Mouse (Mus musculus): Measurements from ENCODE around the gene Arih2. TPM values are rescaled to one million over a fixed set of nuclear protein-coding genes. Genes with fewer than 3 reads are reported as not detected.
"Not testable (repeated sequence)": the region's sequence is repeated elsewhere in the genome, so short reads cannot be mapped to it uniquely, and the experiment has no call there.

Arih2 gene
- polyA plus RNA-seq, 1 experiment, result 51.1 TPM

GRCm38 (mm10) chr9:108617301-108617700, 31.9 kb downstream of the Arih2 start:
- H3K27me3 ChIP-seq (ENCODE audit: control insufficient read depth, insufficient read depth, insufficient read length), result no peaks in the 10 kb centered on the region
- peaks cover 55% of the 10 kb centered on the region for H3K36me3 ChIP-seq (ENCODE audit: control insufficient read depth, insufficient read depth)
- no peak overlapping the region for H3K4me3 ChIP-seq
- no peak for TF ChIP-seq MAX (IDR thresholded peaks at IDR 0.05; ENCODE audit: low read depth)
- TF ChIP-seq POLR2A (IDR thresholded peaks at IDR 0.05; ENCODE audit: insufficient read length, low read depth), result no peak
- no peak for TF ChIP-seq MYOD1 (IDR thresholded peaks at IDR 0.05; ENCODE audit: control insufficient read depth in 1 of 3, insufficient read length in 2 of 3, low read depth in 2 of 3)
- TF ChIP-seq TCF3 (IDR thresholded peaks at IDR 0.05; ENCODE audit: insufficient read length, low read depth), result no peak
- no peak for TF ChIP-seq CEBPB (IDR thresholded peaks at IDR 0.05; ENCODE audit: insufficient read depth, poor library complexity, severe bottlenecking)
- no peak for TF ChIP-seq TCF12 (IDR thresholded peaks at IDR 0.05; ENCODE audit: insufficient read depth, poor library complexity, severe bottlenecking)
- no peak for TF ChIP-seq SRF (IDR thresholded peaks at IDR 0.05; ENCODE audit: control insufficient read depth, insufficient read length, low read depth)
- TF ChIP-seq REST (IDR thresholded peaks at IDR 0.05; ENCODE audit: insufficient read depth, insufficient read length), result no peak
- TF ChIP-seq E2F4 (IDR thresholded peaks at IDR 0.05; ENCODE audit: insufficient read depth), result no peak
- TF ChIP-seq USF1 (IDR thresholded peaks at IDR 0.05; ENCODE audit: low read depth), result no peak
- no peak for TF ChIP-seq MYOG (IDR thresholded peaks at IDR 0.05; ENCODE audit: control insufficient read depth in 1 of 3, insufficient read depth in 1 of 3, insufficient read length in 2 of 3, low read depth in 2 of 3)
- TF ChIP-seq POLR2AphosphoS2 (IDR thresholded peaks at IDR 0.05; ENCODE audit: insufficient read length, low read depth), result no peak
- peaks cover 8% of the 10 kb centered on the region for H3K79me2 ChIP-seq (ENCODE audit: control insufficient read depth, insufficient read depth)
- no peak overlapping the region for H3ac ChIP-seq (ENCODE audit: control insufficient read depth, insufficient read length)
- H3K4me2 ChIP-seq (ENCODE audit: low read depth), result no peak overlapping the region

- H3K27me3 ChIP-seq (ENCODE audit: control insufficient read depth, insufficient read depth, insufficient read length), result no peaks in the 10 kb centered on the region
- H3K36me3 ChIP-seq (ENCODE audit: control insufficient read depth, insufficient read depth), result peaks cover 83% of the 10 kb centered on the region
- no peaks in the 10 kb centered on the region for H3K79me2 ChIP-seq (ENCODE audit: control insufficient read depth, insufficient read depth)
- no peak overlapping the region for H3ac ChIP-seq (ENCODE audit: control insufficient read depth, insufficient read length)
- no peak overlapping the region for H3K4me2 ChIP-seq (ENCODE audit: low read depth)
- no peak overlapping the region for H3K4me3 ChIP-seq
- TF ChIP-seq POLR2A (IDR thresholded peaks at IDR 0.05; ENCODE audit: insufficient read length, low read depth) (no peak), MYOD1 (IDR thresholded peaks at IDR 0.05; ENCODE audit: control insufficient read depth in 1 of 3, insufficient read length in 2 of 3, low read depth in 2 of 3) (no peak), MYOG (IDR thresholded peaks at IDR 0.05; ENCODE audit: control insufficient read depth in 1 of 3, insufficient read depth in 1 of 3, insufficient read length in 2 of 3, low read depth in 2 of 3) (no peak), POLR2AphosphoS2 (IDR thresholded peaks at IDR 0.05; ENCODE audit: insufficient read length, low read depth) (no peak)
These were observed 37.7 kb downstream of the Arih2 start for GRCm38 (mm10) chr9:108611488-108611887.

- Histone ChIP-seq H3K36me3 (ENCODE audit: control insufficient read depth, insufficient read depth) (peaks cover 84% of the 10 kb centered on the region), H3K4me2 (ENCODE audit: low read depth) (no peak overlapping the region), H3ac (ENCODE audit: control insufficient read depth, insufficient read length) (no peak overlapping the region), H3K4me3 (no peak overlapping the region), H3K27me3 (ENCODE audit: control insufficient read depth, insufficient read depth, insufficient read length) (no peaks in the 10 kb centered on the region), H3K79me2 (ENCODE audit: control insufficient read depth, insufficient read depth) (no peaks in the 10 kb centered on the region)
- TF ChIP-seq CEBPB (IDR thresholded peaks at IDR 0.05; ENCODE audit: insufficient read depth, poor library complexity, severe bottlenecking) (no peak), MYOD1 (IDR thresholded peaks at IDR 0.05; ENCODE audit: control insufficient read depth in 1 of 3, insufficient read length in 2 of 3, low read depth in 2 of 3) (no peak), REST (IDR thresholded peaks at IDR 0.05; ENCODE audit: insufficient read depth, insufficient read length) (no peak), E2F4 (IDR thresholded peaks at IDR 0.05; ENCODE audit: insufficient read depth) (no peak), MAX (IDR thresholded peaks at IDR 0.05; ENCODE audit: low read depth) (no peak), TCF3 (IDR thresholded peaks at IDR 0.05; ENCODE audit: insufficient read length, low read depth) (no peak), MYOG (IDR thresholded peaks at IDR 0.05; ENCODE audit: control insufficient read depth in 1 of 3, insufficient read depth in 1 of 3, insufficient read length in 2 of 3, low read depth in 2 of 3) (no peak), POLR2A (IDR thresholded peaks at IDR 0.05; ENCODE audit: insufficient read length, low read depth) (no peak), SRF (IDR thresholded peaks at IDR 0.05; ENCODE audit: control insufficient read depth, insufficient read length, low read depth) (no peak), USF1 (IDR thresholded peaks at IDR 0.05; ENCODE audit: low read depth) (no peak), POLR2AphosphoS2 (IDR thresholded peaks at IDR 0.05; ENCODE audit: insufficient read length, low read depth) (no peak), TCF12 (IDR thresholded peaks at IDR 0.05; ENCODE audit: insufficient read depth, poor library complexity, severe bottlenecking) (no peak)
These were observed 40.3 kb downstream of the Arih2 start for GRCm38 (mm10) chr9:108608889-108609288.

GRCm38 (mm10) chr9:108607929-108608328, 41.3 kb downstream of the Arih2 start:
- not testable (repeated sequence) for H3K27me3 ChIP-seq (ENCODE audit: control insufficient read depth, insufficient read depth, insufficient read length); H3K4me3 ChIP-seq; H3K4me2 ChIP-seq (ENCODE audit: low read depth); H3K79me2 ChIP-seq (ENCODE audit: control insufficient read depth, insufficient read depth); H3ac ChIP-seq (ENCODE audit: control insufficient read depth, insufficient read length)
- H3K36me3 ChIP-seq (ENCODE audit: control insufficient read depth, insufficient read depth), result peaks cover 83% of the 10 kb centered on the region

GRCm38 (mm10) chr9:108601986-108602385, 47.2 kb downstream of the Arih2 start:
- Histone ChIP-seq H3K27me3 (ENCODE audit: control insufficient read depth, insufficient read depth, insufficient read length) (no peaks in the 10 kb centered on the region), H3K4me2 (ENCODE audit: low read depth) (no peak overlapping the region), H3ac (ENCODE audit: control insufficient read depth, insufficient read length) (no peak overlapping the region), H3K4me3 (no peak overlapping the region), H3K79me2 (ENCODE audit: control insufficient read depth, insufficient read depth) (no peaks in the 10 kb centered on the region), H3K36me3 (ENCODE audit: control insufficient read depth, insufficient read depth) (peaks cover 40% of the 10 kb centered on the region)
- no peak for TF ChIP-seq USF1 (IDR thresholded peaks at IDR 0.05; ENCODE audit: low read depth)
- TF ChIP-seq E2F4 (IDR thresholded peaks at IDR 0.05; ENCODE audit: insufficient read depth), result no peak
- no peak for TF ChIP-seq SRF (IDR thresholded peaks at IDR 0.05; ENCODE audit: control insufficient read depth, insufficient read length, low read depth)
- TF ChIP-seq POLR2AphosphoS2 (IDR thresholded peaks at IDR 0.05; ENCODE audit: insufficient read length, low read depth), result no peak
- TF ChIP-seq MYOD1 (IDR thresholded peaks at IDR 0.05; ENCODE audit: control insufficient read depth in 1 of 3, insufficient read length in 2 of 3, low read depth in 2 of 3), result no peak
- TF ChIP-seq TCF3 (IDR thresholded peaks at IDR 0.05; ENCODE audit: insufficient read length, low read depth), result no peak
- no peak for TF ChIP-seq REST (IDR thresholded peaks at IDR 0.05; ENCODE audit: insufficient read depth, insufficient read length)
- no peak for TF ChIP-seq MAX (IDR thresholded peaks at IDR 0.05; ENCODE audit: low read depth)
- no peak for TF ChIP-seq POLR2A (IDR thresholded peaks at IDR 0.05; ENCODE audit: insufficient read length, low read depth)

All from myocyte (in vitro differentiated cells).